Mouse (Mus musculus) heart, embryonic 12.5 days (tissue): ENCODE data around the gene Gast. TPM values are rescaled to one million over a fixed set of nuclear protein-coding genes. Genes with fewer than 3 reads are reported as not detected.
A peak's percentile ranks its signal among the peaks of the same experiment; 100 is the strongest.

ENCODE experiments used
- ATAC-seq: fragments of 200-750 bp; cut with Nextera tagmentation; 2 replicates; pipeline ENCODE4 v1.8.0; 2017; ENCODE audit warnings: moderate TSS enrichment, moderate library complexity; ENCODE audit not compliant: insufficient number of reproducible peaks, low FRiP score
- H3K27ac ChIP-seq: fragments of 300-500 bp; sonication (generic); 2 replicates; pipeline ENCODE4 v1.5.1; 2016; ENCODE audit warnings: mild to moderate bottlenecking, moderate library complexity; ENCODE audit not compliant: poor library complexity, severe bottlenecking
- H3K27me3 ChIP-seq: fragments of 300-500 bp; sonication (generic); replicated peaks from 2 replicates; pipeline ENCODE4 v1.6.1; 2016; ENCODE audit warnings: mild to moderate bottlenecking, moderate library complexity
- H3K36me3 ChIP-seq: fragments of 300-500 bp; sonication (generic); 2 replicates; pipeline ENCODE4 v1.6.1; 2016; ENCODE audit warnings: mild to moderate bottlenecking, moderate library complexity
- H3K4me1 ChIP-seq: fragments of 300-500 bp; sonication (generic); replicated peaks from 2 replicates; pipeline ENCODE4 v1.6.1; 2016; ENCODE audit warnings: mild to moderate bottlenecking
- H3K4me2 ChIP-seq: fragments of 300-500 bp; sonication (generic); 2 replicates; pipeline ENCODE4 v1.6.1; 2016; ENCODE audit warnings: mild to moderate bottlenecking, moderate library complexity
- H3K4me3 ChIP-seq: fragments of 300-500 bp; sonication (generic); 2 replicates; pipeline ENCODE4 v1.5.1; 2016; ENCODE audit warnings: mild to moderate bottlenecking
- H3K9ac ChIP-seq: fragments of 300-500 bp; sonication (generic); 2 replicates; pipeline ENCODE4 v1.6.1; 2016; ENCODE audit warnings: mild to moderate bottlenecking, moderate library complexity
- H3K9me3 ChIP-seq: fragments of 300-500 bp; sonication (generic); replicated peaks from 2 replicates; pipeline ENCODE4 v1.6.1; 2016; ENCODE audit warnings: mild to moderate bottlenecking, moderate library complexity
- WGBS: fragments of 180-500 bp; shearing (Covaris S2); methylation state at CpG from one replicate; pipeline ENCODE4 v1.1.7; 2016; 5-methylcytosine and 5-hydroxymethylcytosine counted together
- polyA plus RNA-seq: library from polyadenylated mRNA; unstranded; fragments of >200 nt; fragmentation: Nextera tagmentation; extraction: Ambion mirVana; gene quantifications from 2 replicates; pipeline ENCODE4 v1.2.1, GENCODE M21; 2016

The Gast gene
- polyA plus RNA-seq, 1 experiment from 2014 or later, result not detected

DNA sequence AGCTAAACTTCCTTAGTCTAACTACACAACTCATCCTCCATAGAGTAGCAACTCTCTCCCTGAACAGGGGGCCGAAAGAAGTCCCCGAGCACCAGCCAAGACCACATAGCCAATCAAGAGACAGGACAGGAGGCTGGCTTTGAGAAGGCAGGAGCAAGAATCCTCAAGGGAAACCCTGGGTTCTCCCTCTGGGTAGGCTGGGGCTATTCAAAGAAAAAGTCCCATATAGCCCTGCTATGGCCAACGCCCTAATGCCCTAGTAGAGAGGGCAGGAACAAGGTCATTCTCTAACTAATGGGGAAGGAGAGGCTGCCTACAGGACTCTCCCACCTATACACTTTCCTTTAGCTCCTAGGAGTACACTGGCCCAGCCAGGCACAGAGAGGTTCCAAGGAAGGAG lies 50.8 kb downstream of the Gast start:
- H3K9me3 ChIP-seq, result no peaks in the 10 kb centered on the region
- H3K4me2 ChIP-seq, result no peak overlapping the region
- H3K27ac ChIP-seq, result no peak overlapping the region
- WGBS, result 84% methylated on average over 3 of the region's 3 CpGs
- H3K9ac ChIP-seq, result no peak overlapping the region
- ATAC-seq, result no peak
- H3K36me3 ChIP-seq, result peaks cover 66% of the 10 kb centered on the region
- no peaks in the 10 kb centered on the region for H3K27me3 ChIP-seq
- no peak overlapping the region for H3K4me3 ChIP-seq
- peaks cover 40% of the 10 kb centered on the region for H3K4me1 ChIP-seq

- Histone ChIP-seq H3K4me1 (peaks cover 55% of the 10 kb centered on the region), H3K4me2 (no peak overlapping the region), H3K27ac (no peak overlapping the region), H3K9ac (peak overlapping the region; percentile 11; the same call in 1 of the 2 replicates), H3K4me3 (no peak overlapping the region), H3K36me3 (peaks cover 52% of the 10 kb centered on the region), H3K27me3 (no peaks in the 10 kb centered on the region), H3K9me3 (no peaks in the 10 kb centered on the region)
- WGBS, result 60% methylated on average over 5 of the region's 5 CpGs
- no peak for ATAC-seq
Observed at GRCm38 (mm10) chr11:100386586-100386985, 52.4 kb downstream of the Gast start.

Other genes starting within 250 kb of the Gast start
- gene Krt32, start 246.2 kb upstream of the Gast start, polyA plus RNA-seq, result not detected in 2 replicates
- gene Krt35, start 238.2 kb upstream of the Gast start, polyA plus RNA-seq, result not detected in 2 replicates
- not detected in 2 replicates for gene Krt36, start 228.8 kb upstream of the Gast start, polyA plus RNA-seq
- 0.14 and 0.20 TPM in 2 replicates for gene Krt13, start 212.8 kb upstream of the Gast start, polyA plus RNA-seq
- 0.58 and 0.69 TPM in 2 replicates for gene Krt15, start 198.5 kb upstream of the Gast start, polyA plus RNA-seq
- gene Krt19, start 185.7 kb upstream of the Gast start, polyA plus RNA-seq, result 86.8 and 88.0 TPM in 2 replicates
- gene Krt9, start 141.2 kb upstream of the Gast start, polyA plus RNA-seq, result not detected in 2 replicates
- gene Krt14, start 126.9 kb upstream of the Gast start, polyA plus RNA-seq, result 1.3 and 2.2 TPM in 2 replicates
- not detected in 2 replicates for gene Krt16, start 85.5 kb upstream of the Gast start, polyA plus RNA-seq
- gene Krt17, start 73.4 kb upstream of the Gast start, polyA plus RNA-seq, result 1.3 and 1.9 TPM in 2 replicates
- gene Krt42, start 64.5 kb upstream of the Gast start, polyA plus RNA-seq, result not detected in 2 replicates
- 1,467 and 1,522 TPM in 2 replicates for gene Eif1, start 14.5 kb upstream of the Gast start, polyA plus RNA-seq
- 11.1 and 12.3 TPM in 2 replicates for gene Hap1, start 21.7 kb downstream of the Gast start, polyA plus RNA-seq
- 107 and 109 TPM in 2 replicates for gene Jup, start 63.4 kb downstream of the Gast start, polyA plus RNA-seq
- gene P3h4, start 80.4 kb downstream of the Gast start, polyA plus RNA-seq, result 69.7 and 78.3 TPM in 2 replicates
- 114 and 124 TPM in 2 replicates for gene Fkbp10, start 81.3 kb downstream of the Gast start, polyA plus RNA-seq
- 101 and 104 TPM in 2 replicates for gene Nt5c3b, start 107.4 kb downstream of the Gast start, polyA plus RNA-seq
- 0.65 and 0.76 TPM in 2 replicates for gene Klhl10, start 107.5 kb downstream of the Gast start, polyA plus RNA-seq
- gene Klhl11, start 138.3 kb downstream of the Gast start, polyA plus RNA-seq, result 9.5 and 9.8 TPM in 2 replicates
- 93.7 and 99.0 TPM in 2 replicates for gene Acly, start 193.6 kb downstream of the Gast start, polyA plus RNA-seq
- 0.30 and 0.77 TPM in 2 replicates for gene Ttc25, start 211.2 kb downstream of the Gast start, polyA plus RNA-seq
- 21.6 and 22.1 TPM in 2 replicates for gene Cnp, start 240.5 kb downstream of the Gast start, polyA plus RNA-seq